Mouse (Mus musculus): ENCODE measurements around the gene Usp32. TPM values are rescaled to one million over a fixed set of nuclear protein-coding genes. Genes with fewer than 3 reads are reported as not detected.

Gene Usp32
- polyA plus RNA-seq, 1 experiment from 2014 or later = 4.1 TPM

DNA sequence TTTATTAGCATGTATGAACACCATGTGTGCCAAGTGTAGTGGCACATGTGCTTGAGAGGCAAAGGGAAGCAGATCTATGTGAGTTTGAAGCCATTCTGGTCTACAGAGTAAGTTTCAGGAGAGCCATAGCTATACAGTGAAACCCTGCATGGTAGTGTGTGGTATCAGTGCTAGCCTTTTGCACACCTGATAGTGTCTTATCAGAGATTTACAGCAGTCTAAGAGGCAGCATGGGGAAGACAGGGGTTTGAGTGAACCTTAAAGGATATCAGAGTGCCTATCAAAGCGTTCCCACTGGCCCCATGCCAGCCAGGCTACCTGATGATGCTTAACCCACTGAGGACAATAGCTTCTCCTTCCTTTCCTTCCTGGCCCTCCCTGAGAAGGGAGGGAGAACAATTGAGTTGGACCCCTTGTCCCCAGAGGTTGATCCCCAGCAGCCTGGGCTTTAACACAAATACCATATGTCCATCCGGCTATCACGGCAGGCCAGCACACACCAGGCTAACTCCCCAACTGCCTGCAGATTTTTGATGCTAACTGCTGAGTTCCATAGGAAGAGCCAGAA, 162.5 kb downstream of the Usp32 start:
- DNase-seq (ENCODE audit: low spot score) = no peak
- no peak overlapping the region for H3K9ac ChIP-seq (ENCODE audit: low read depth, low read length)
- H3K9me3 ChIP-seq (replicated peaks; ENCODE audit: low read length) = no peaks in the 10 kb centered on the region
- TF ChIP-seq CTCF (IDR thresholded peaks at IDR 0.05; ENCODE audit: low read depth) = no peak
- 66% methylated on average over 3 of the region's 3 CpGs for WGBS
- H3K4me1 ChIP-seq (replicated peaks; ENCODE audit: insufficient read depth, low read length) = no peaks in the 10 kb centered on the region
- no peaks in the 10 kb centered on the region for H3K27me3 ChIP-seq (ENCODE audit: insufficient read depth, low read length)
- H3K4me3 ChIP-seq (replicated peaks; ENCODE audit: low read depth, low read length) = no peak overlapping the region
- H3K27ac ChIP-seq = no peak overlapping the region
- H3K36me3 ChIP-seq (ENCODE audit: insufficient read depth, low read length) = no peaks in the 10 kb centered on the region
- no peak overlapping the region for H3K4me2 ChIP-seq (ENCODE audit: low read length)
- no peak for ATAC-seq (replicated peaks; ENCODE audit: low FRiP score, low read depth)

GRCm38 (mm10) chr11:84976706-84977105, 163.3 kb downstream of the Usp32 start:
- Histone ChIP-seq H3K27me3 (ENCODE audit: insufficient read depth, low read length) (no peaks in the 10 kb centered on the region), H3K9me3 (replicated peaks; ENCODE audit: low read length) (no peaks in the 10 kb centered on the region), H3K4me1 (replicated peaks; ENCODE audit: insufficient read depth, low read length) (no peaks in the 10 kb centered on the region), H3K36me3 (ENCODE audit: insufficient read depth, low read length) (no peaks in the 10 kb centered on the region), H3K9ac (ENCODE audit: low read depth, low read length) (no peak overlapping the region), H3K27ac (no peak overlapping the region), H3K4me2 (ENCODE audit: low read length) (no peak overlapping the region), H3K4me3 (replicated peaks; ENCODE audit: low read depth, low read length) (no peak overlapping the region)
- TF ChIP-seq CTCF (IDR thresholded peaks at IDR 0.05; ENCODE audit: low read depth) = no peak
- WGBS = 78% methylated on average over 3 of the region's 3 CpGs
- ATAC-seq (replicated peaks; ENCODE audit: low FRiP score, low read depth) (no peak), DNase-seq (ENCODE audit: low spot score) (no peak)

GRCm38 (mm10) chr11:84974582-84974981, 165.4 kb downstream of the Usp32 start:
- WGBS = 71% methylated on average over 7 of the region's 7 CpGs
- H3K4me3 ChIP-seq (replicated peaks; ENCODE audit: low read depth, low read length) = no peak overlapping the region
- no peaks in the 10 kb centered on the region for H3K27me3 ChIP-seq (ENCODE audit: insufficient read depth, low read length)
- ATAC-seq (replicated peaks; ENCODE audit: low FRiP score, low read depth) (no peak), DNase-seq (ENCODE audit: low spot score) (no peak)
- no peaks in the 10 kb centered on the region for H3K9me3 ChIP-seq (replicated peaks; ENCODE audit: low read length)
- no peaks in the 10 kb centered on the region for H3K4me1 ChIP-seq (replicated peaks; ENCODE audit: insufficient read depth, low read length)
- TF ChIP-seq CTCF (IDR thresholded peaks at IDR 0.05; ENCODE audit: low read depth) = no peak
- no peaks in the 10 kb centered on the region for H3K36me3 ChIP-seq (ENCODE audit: insufficient read depth, low read length)
- no peak overlapping the region for H3K27ac ChIP-seq
- no peak overlapping the region for H3K9ac ChIP-seq (ENCODE audit: low read depth, low read length)
- H3K4me2 ChIP-seq (ENCODE audit: low read length) = no peak overlapping the region

- TF ChIP-seq CTCF (IDR thresholded peaks at IDR 0.05; ENCODE audit: low read depth) = no peak
- DNase-seq (ENCODE audit: low spot score) (no peak), ATAC-seq (replicated peaks; ENCODE audit: low FRiP score, low read depth) (no peak)
- Histone ChIP-seq H3K9me3 (replicated peaks; ENCODE audit: low read length) (no peaks in the 10 kb centered on the region), H3K4me2 (ENCODE audit: low read length) (no peak overlapping the region), H3K27me3 (ENCODE audit: insufficient read depth, low read length) (no peaks in the 10 kb centered on the region), H3K36me3 (ENCODE audit: insufficient read depth, low read length) (no peaks in the 10 kb centered on the region), H3K9ac (ENCODE audit: low read depth, low read length) (no peak overlapping the region), H3K27ac (no peak overlapping the region), H3K4me1 (replicated peaks; ENCODE audit: insufficient read depth, low read length) (no peaks in the 10 kb centered on the region), H3K4me3 (replicated peaks; ENCODE audit: low read depth, low read length) (no peak overlapping the region)
- 68% methylated on average over 5 of the region's 5 CpGs for WGBS
These were observed 166.3 kb downstream of the Usp32 start for GRCm38 (mm10) chr11:84973661-84974060.

DNA sequence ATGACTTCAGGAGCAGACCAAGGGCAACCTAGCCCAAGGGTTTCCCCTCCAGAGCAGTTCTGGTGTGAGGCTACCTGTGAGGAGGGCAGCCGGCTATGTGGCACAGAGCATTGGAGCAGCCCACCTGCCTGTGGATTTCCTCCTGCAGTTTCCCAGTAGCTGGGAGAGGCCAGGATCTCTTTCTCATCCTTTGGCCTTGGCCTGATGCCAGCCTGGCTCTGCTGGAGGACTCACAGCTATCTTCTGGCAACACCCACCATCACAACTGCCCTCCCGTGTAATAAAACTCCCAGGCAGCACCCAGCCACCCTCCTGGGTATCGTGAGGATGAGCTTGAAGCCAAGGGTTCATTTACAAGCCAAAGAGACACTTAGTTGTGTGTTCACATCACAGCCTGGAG, 167.9 kb downstream of the Usp32 start:
- no peak overlapping the region for H3K27ac ChIP-seq
- DNase-seq (ENCODE audit: low spot score) (no peak), ATAC-seq (replicated peaks; ENCODE audit: low FRiP score, low read depth) (no peak)
- H3K36me3 ChIP-seq (ENCODE audit: insufficient read depth, low read length) = no peaks in the 10 kb centered on the region
- no peaks in the 10 kb centered on the region for H3K9me3 ChIP-seq (replicated peaks; ENCODE audit: low read length)
- no peaks in the 10 kb centered on the region for H3K4me1 ChIP-seq (replicated peaks; ENCODE audit: insufficient read depth, low read length)
- no peak overlapping the region for H3K4me2 ChIP-seq (ENCODE audit: low read length)
- H3K4me3 ChIP-seq (replicated peaks; ENCODE audit: low read depth, low read length) = no peak overlapping the region
- no peak overlapping the region for H3K9ac ChIP-seq (ENCODE audit: low read depth, low read length)
- 45% methylated on average over 3 of the region's 3 CpGs for WGBS
- TF ChIP-seq CTCF (IDR thresholded peaks at IDR 0.05; ENCODE audit: low read depth) = no peak
- no peaks in the 10 kb centered on the region for H3K27me3 ChIP-seq (ENCODE audit: insufficient read depth, low read length)

DNA sequence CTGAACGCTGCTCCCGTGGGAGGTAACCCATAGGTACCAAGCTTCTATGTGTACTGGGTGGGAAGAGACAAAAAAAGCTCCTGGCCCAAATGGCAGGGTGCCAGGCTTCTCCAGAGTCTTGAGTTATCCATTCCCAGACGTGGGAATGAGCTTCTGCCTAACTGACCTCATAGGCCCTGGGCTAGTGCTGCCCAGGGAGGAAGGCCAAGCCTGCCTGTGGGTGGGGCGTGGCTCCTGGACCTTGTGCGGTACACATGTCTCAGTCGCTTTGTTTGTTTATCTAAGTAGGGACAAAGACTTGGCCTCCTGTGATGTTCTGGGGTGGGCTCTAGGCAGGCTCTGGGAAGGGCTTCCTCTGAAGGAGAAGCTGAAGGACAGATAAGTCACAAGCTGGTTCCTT, 171.2 kb downstream of the Usp32 start:
- no peaks in the 10 kb centered on the region for H3K36me3 ChIP-seq (ENCODE audit: insufficient read depth, low read length)
- no peak overlapping the region for H3K4me2 ChIP-seq (ENCODE audit: low read length)
- H3K9me3 ChIP-seq (replicated peaks; ENCODE audit: low read length) = no peaks in the 10 kb centered on the region
- no peak for TF ChIP-seq CTCF (IDR thresholded peaks at IDR 0.05; ENCODE audit: low read depth)
- 37% methylated on average over 6 of the region's 6 CpGs for WGBS
- no peak overlapping the region for H3K9ac ChIP-seq (ENCODE audit: low read depth, low read length)
- no peaks in the 10 kb centered on the region for H3K4me1 ChIP-seq (replicated peaks; ENCODE audit: insufficient read depth, low read length)
- ATAC-seq (replicated peaks; ENCODE audit: low FRiP score, low read depth) (peak; percentile 81), DNase-seq (ENCODE audit: low spot score) (no peak)
- H3K4me3 ChIP-seq (replicated peaks; ENCODE audit: low read depth, low read length) = no peak overlapping the region
- no peaks in the 10 kb centered on the region for H3K27me3 ChIP-seq (ENCODE audit: insufficient read depth, low read length)
- H3K27ac ChIP-seq = no peak overlapping the region

DNA sequence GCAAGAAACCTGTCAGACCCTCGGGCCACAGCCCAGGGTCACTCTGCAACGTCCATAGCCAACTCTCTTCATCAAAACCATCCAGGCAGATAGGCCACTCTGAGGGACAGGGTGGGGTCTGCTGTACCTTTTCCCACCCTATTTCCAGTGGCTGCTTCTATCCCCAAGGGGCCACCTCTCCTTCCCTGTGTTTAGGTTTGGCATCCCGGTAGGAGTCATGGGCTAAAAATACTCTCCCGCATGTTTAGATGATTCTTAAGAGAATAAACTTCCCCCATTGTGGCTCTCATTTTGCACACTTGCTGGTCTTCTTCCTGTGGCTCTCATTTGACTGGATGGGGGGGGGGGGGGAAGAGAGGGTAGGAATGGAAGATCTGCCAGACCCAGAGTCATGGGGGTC, 171.7 kb downstream of the Usp32 start:
- Histone ChIP-seq H3K36me3 (ENCODE audit: insufficient read depth, low read length) (no peaks in the 10 kb centered on the region), H3K4me2 (ENCODE audit: low read length) (no peak overlapping the region), H3K4me3 (replicated peaks; ENCODE audit: low read depth, low read length) (no peak overlapping the region), H3K27ac (no peak overlapping the region), H3K4me1 (replicated peaks; ENCODE audit: insufficient read depth, low read length) (no peaks in the 10 kb centered on the region), H3K27me3 (ENCODE audit: insufficient read depth, low read length) (no peaks in the 10 kb centered on the region), H3K9me3 (replicated peaks; ENCODE audit: low read length) (no peaks in the 10 kb centered on the region), H3K9ac (ENCODE audit: low read depth, low read length) (no peak overlapping the region)
- WGBS = 67% methylated on average over 4 of the region's 4 CpGs
- DNase-seq (ENCODE audit: low spot score) = no peak
- no peak for TF ChIP-seq CTCF (IDR thresholded peaks at IDR 0.05; ENCODE audit: low read depth)
- ATAC-seq (replicated peaks; ENCODE audit: low FRiP score, low read depth) = no peak

Measured in kidney, postnatal 0 days (tissue).